Mouse (Mus musculus) effector memory CD4-positive, alpha-beta T cell, adult 7 months (primary cell): ENCODE measurements around the gene Atp6v0c. TPM values are rescaled to one million over a fixed set of nuclear protein-coding genes. Genes with fewer than 3 reads are reported as not detected.

Experiments used
- polyA plus RNA-seq: library from polyadenylated mRNA; unstranded; fragments of 100-300 nt; shearing (Covaris generic); gene quantifications from one replicate; pipeline ENCODE4 v1.2.1, GENCODE M21; 2017

The Atp6v0c gene
- 400 TPM for polyA plus RNA-seq

DNA sequence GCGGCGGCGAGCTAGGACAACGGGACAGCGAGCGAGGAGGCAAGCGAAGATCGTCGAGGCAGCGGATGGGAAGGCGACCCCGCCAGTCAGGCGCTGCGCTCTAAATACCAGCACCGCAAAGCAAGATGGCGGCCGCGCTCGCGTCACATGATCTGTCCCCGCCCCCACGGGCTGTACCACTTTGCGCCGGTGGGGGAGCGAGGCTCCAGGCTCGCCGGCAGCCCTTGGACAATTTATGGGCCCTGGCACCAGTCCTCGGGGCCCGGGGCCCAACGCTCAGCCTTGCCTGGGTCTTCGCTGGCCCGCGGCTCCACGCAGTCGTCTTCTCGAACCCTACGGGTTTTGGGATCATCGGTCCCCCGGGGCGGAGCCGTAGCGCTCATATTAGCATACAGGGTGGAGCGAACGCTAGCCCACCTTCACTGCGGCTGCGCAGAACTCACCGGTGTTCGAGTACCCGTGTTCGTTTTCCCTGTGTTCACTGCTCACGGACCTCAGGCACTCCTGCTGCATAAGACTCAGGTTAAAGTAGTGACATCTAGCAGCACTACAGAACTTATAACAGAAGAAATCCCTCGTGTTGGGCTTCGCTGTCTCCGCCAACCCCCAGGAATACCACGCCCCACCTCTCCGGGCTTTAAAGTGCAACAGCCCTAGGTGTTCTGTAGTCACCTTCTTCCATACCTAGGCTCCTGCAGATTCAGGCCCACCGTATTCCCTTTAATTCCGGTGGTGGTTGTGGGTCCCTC is at the start of gene Atp6v0c:
Gene Atp6v0c (minus strand): TSS at position 386 of the 749 bp plus-strand sequence.

GRCm38 (mm10) chr17:24209043-24209915 is 39.8 kb upstream of the Atp6v0c start, which contains the start of gene Ntn3:
TSS of gene Ntn3 (minus strand) at chr17:24209531.

DNA sequence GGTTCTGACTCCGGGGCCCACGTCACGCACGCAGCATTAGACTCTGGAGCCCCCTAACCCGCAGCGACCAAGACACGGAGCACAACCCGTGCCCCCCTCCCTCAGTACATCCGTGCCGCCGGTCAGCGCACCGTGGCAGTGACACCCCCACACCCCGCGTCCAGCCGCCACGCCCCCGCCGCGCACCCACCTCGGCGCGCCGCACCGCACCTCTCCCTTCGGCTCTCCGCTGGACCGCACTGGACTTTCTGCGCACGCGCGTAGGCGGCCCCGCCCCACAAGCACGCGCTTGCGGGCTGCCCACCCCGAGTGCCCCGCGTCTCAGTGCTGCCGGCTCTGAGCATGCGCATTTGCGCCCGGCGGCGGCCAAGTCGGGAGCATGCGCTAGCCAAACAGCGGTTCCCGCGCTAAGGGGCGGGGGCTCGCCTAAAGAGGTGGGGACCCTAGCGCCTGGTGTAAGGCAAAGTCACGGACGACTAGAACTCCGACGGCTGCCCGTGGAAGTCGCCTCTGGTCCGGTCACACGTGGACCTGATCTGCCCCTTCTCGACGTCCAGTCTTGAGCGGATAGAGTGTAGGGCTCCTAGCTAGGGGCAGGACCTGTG is 35.9 kb upstream of the Atp6v0c start, which contains the start of gene Tbc1d24:
Gene Tbc1d24 (minus strand): TSS at position 279 of the 605 bp plus-strand sequence.

GRCm38 (mm10) chr17:24163176-24163962 is 6.1 kb downstream of the Atp6v0c start, which contains the start of gene Amdhd2:
TSS of gene Amdhd2 (minus strand) at chr17:24163766.

GRCm38 (mm10) chr17:24150824-24151223 is 18.7 kb downstream of the Atp6v0c start, which contains the start of gene Pdpk1:
TSS of gene Pdpk1 (minus strand) at chr17:24150924.

Other genes with a start within 250 kb of the Atp6v0c start
- not detected for gene Sbp, start 228.0 kb downstream of the Atp6v0c start, polyA plus RNA-seq
- gene Sbpl, start 214.4 kb downstream of the Atp6v0c start, polyA plus RNA-seq = not detected
- 5.7 TPM for gene Prss30, start 189.1 kb downstream of the Atp6v0c start, polyA plus RNA-seq
- gene Prss22, start 171.6 kb downstream of the Atp6v0c start, polyA plus RNA-seq = not detected
- gene Prss27, start 131.6 kb downstream of the Atp6v0c start, polyA plus RNA-seq = 0.30 TPM
- 27.7 TPM for gene Kctd5, start 96.2 kb downstream of the Atp6v0c start, polyA plus RNA-seq
- gene Pdpk1, start 18.8 kb downstream of the Atp6v0c start, polyA plus RNA-seq = 58.9 TPM
- 17.6 TPM for gene Amdhd2, start 5.9 kb downstream of the Atp6v0c start, polyA plus RNA-seq
- gene Tbc1d24, start 35.9 kb upstream of the Atp6v0c start, polyA plus RNA-seq = 1.1 TPM
- gene Ntn3, start 39.8 kb upstream of the Atp6v0c start, polyA plus RNA-seq = 0.61 TPM
- gene Tedc2, start 51.1 kb upstream of the Atp6v0c start, polyA plus RNA-seq = 3.1 TPM
- gene Ccnf, start 81.8 kb upstream of the Atp6v0c start, polyA plus RNA-seq = 1.4 TPM
- gene Abca17, start 181.4 kb upstream of the Atp6v0c start, polyA plus RNA-seq = 0.46 TPM
- gene Abca3, start 182.2 kb upstream of the Atp6v0c start, polyA plus RNA-seq = 18.0 TPM
- 197 TPM for gene Rnps1, start 244.9 kb upstream of the Atp6v0c start, polyA plus RNA-seq